Mouse (Mus musculus): ENCODE data around the gene Tom1.

GRCm38 (mm10) chr8:75000431-75000830, 33.1 kb upstream of the Tom1 start:
- TF ChIP-seq CTCF (IDR thresholded peaks at IDR 0.05; ENCODE audit: low read depth) (no peak), EP300 (IDR thresholded peaks at IDR 0.05; ENCODE audit: low read depth) (no peak)
